Mouse (Mus musculus): ENCODE measurements around the gene Zmym6. TPM values are rescaled to one million over a fixed set of nuclear protein-coding genes. Genes with fewer than 3 reads are reported as not detected.

Gene Zmym6
- 38.8 TPM for polyA plus RNA-seq (2017; shearing (Covaris generic))

DNA sequence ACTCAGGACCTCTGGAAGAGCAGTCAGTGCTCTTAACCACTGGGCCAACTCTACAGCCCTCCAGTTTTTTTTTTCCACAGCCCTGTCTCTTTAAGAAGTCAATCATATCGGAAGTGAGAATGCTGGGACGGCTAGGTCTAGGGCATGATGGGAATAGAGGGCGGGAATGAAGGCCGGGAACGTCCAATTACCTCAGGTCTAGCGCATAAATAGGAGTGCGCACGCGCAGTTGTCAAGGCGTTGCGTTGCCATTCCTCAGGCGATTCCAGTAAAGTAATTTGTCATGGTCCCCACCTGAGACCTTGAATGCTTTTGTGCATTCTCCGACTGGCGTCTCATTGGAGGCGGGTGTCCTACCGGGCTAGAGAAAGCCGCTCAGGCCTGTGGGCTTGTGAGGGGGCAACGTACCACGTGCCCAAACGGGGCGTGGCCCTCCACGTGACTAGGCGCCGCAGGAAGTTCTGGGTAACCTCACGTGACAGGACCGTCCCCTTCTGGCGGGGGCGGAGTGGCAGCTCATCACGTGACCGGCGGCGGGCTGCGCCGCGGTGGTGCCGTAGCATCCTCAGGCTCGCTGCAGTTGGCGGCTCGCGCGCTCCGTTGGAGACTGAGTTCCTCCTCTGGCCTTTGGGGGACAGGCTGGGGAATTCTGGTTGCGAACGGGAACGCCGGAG lies at the start of gene Zmym6:
Gene Zmym6, plus strand, starts transcription at position 509 of the 674 bp plus-strand sequence.

DNA sequence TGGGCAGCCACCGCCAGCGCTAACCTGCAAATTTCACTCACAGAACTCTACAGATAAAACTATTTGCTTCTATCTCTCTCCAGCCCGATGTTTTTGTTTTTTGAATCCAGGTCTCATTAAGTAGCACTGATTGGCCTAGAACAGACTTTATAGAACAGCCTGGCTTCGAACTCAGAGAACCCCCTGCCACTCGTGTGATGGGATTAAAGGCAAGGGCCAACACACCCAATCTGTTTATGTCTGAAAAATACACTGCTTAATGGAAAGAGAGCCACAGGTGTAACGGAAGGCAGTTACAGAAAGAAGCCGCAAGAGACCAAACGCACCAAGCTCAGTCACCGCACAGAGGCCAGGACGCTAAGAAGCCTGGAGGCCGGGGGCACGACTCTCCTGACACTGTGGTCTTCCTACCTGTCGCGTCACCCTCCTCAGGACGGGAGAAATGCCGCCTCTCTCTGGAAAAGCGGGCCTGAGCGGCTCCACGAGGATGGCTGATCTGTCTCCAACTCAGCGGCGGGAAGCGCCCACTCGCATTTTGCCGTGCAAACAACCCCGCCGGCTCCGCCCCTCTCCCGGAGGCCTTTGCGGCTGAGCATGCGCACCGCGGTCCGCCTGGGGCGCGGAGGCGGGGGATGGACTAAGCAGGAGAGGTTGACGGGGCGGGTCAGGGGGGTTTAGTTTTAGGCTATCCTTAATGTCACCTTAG lies 16.4 kb upstream of the Zmym6 start, which contains the start of gene Zmym1:
Gene Zmym1, minus strand, starts transcription at position 568 of the 706 bp plus-strand sequence.

DNA sequence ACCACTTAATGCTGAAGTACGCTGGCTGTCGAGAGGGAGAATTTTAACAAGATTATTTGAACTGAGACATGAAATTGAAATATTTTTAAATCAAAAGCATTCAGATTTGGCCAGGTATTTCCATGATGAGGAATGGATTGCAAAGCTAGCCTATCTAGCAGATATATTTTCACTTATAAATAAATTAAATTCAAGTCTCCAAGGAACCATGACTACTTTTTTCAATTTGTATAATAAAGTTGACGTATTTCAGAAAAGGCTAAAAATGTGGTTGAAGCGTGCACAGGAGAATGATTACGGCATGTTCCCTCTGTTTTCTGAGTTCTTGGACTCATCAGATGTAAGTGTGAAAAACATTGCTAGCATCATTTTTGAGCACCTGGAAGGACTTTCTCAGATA lies 46.2 kb downstream of the Zmym6 start, which contains the start of gene Tmem35b:
Gene Tmem35b, plus strand, starts transcription at position 301 of the 400 bp plus-strand sequence.

DNA sequence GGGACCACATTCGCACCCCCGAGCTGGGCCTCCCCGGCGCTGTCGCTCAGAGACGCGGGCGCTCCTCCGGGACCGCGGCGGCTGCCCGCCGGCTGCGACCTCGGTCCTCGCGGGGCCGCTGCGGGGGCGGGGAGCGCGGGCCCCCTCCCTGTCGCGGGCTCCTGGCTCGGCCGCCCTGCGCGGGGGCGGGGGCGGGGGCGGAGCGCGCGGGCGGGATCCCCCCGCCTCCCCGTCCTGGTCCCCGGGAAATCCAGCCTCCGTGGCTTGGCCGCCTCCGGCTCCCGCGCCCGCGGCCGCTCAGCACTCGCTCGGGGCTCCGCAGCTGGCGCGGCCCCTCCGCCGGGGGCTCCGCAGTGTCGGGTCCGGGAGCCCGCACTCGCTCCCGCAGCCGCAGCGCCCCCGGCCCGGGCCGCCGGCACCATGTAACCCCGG lies 91.7 kb downstream of the Zmym6 start, which contains the start of gene Dlgap3:
Gene Dlgap3, plus strand, starts transcription at position 291 of the 432 bp plus-strand sequence.

Other genes with a start within 250 kb of the Zmym6 start
- 17.6 TPM for gene Zmym4, start 109.2 kb upstream of the Zmym6 start, polyA plus RNA-seq (2017; shearing (Covaris generic))
- gene Sfpq, start 56.1 kb upstream of the Zmym6 start, polyA plus RNA-seq (2017; shearing (Covaris generic)): 27.2 TPM
- 32.9 TPM for gene Zmym1, start 16.2 kb upstream of the Zmym6 start, polyA plus RNA-seq (2017; shearing (Covaris generic))
- gene Tmem35b, start 46.3 kb downstream of the Zmym6 start, polyA plus RNA-seq (2017; shearing (Covaris generic)): 27.6 TPM
- gene Dlgap3, start 91.8 kb downstream of the Zmym6 start, polyA plus RNA-seq (2017; shearing (Covaris generic)): not detected
- 52.7 TPM for gene Smim12, start 166.4 kb downstream of the Zmym6 start, polyA plus RNA-seq (2017; shearing (Covaris generic))
- not detected for gene Gja4, start 236.7 kb downstream of the Zmym6 start, polyA plus RNA-seq (2017; shearing (Covaris generic))